Mouse (Mus musculus): ENCODE results near the gene Smlr1.

Smlr1 gene

DNA sequence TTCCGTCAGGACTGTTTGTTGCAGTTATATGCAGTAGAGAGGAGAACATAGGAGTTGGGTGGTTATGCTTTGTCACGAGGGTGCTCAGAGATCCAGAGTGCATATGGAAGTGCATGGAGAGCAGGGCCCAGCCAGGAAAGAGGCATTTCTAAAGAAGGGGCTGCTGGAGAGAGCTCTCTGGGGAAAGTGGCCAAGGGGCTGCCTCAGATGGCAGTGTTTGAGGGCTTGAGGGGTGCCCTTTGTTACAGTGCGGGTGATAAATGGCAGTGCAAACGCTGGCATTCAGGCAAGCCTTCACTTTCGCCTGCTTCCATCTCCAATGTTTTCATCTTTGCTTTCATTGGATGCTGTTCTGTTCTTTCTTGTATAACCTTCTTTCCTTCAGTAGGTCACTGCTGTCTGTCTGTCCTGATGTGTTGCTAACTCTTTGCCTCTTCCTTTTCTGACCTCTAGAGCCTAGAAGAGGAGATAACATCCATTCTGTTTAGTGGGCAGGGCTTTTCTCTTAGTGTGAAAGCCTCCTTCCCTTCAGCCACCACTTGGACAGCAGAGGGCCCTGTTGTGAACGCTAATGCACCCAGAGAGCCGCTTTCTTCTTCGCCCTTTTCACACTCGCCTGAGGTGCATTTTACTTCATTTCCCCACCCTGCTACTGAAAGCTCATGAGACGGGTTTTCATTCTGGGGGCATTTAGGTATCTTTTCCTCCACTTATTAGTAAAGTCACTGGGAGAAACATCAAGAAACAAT, 36.6 kb downstream of the Smlr1 start:
- DNase-seq (ENCODE audit: low spot score) = peak; percentile 22

DNA sequence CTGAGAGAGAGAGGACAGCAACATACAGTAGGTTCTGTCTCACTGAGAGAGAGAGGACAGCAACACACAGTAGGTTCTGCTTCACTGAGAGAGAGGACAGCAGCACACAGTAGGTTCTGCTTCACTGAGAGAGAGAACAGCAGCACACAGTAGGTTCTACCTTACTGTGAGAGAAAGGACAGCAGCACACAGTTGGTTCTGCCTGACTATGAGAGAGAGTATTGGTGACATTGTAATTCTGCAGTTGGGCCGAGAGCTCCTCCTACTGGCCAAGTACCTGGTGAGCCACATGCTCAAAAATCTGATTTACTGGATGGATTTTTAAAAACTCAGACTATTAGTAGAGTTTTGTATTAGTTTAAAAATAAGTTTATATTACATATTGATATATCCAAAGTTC, 47.6 kb downstream of the Smlr1 start:
- DNase-seq (ENCODE audit: low spot score) = peak; percentile 77

DNA sequence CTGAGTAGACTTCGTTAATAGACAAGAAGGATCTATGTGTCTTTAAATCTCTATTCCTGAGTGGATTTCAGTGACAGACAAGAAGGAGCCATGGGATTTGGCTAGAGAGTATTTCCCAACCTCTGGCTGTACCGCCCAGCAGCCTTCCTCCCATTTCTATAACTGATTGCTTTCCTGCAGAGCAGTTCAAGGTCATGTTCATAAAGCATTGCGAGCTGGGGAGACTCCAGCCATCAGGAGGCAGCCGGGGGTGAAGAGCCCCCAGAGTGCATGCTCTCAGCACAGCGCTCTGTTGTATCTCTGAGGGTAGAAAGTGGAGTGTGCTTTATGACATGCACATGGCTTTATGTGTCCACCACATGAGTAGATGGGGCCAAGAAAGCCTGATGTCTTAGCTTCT, 53.3 kb downstream of the Smlr1 start:
- DNase-seq (ENCODE audit: low spot score) = no peak

DNA sequence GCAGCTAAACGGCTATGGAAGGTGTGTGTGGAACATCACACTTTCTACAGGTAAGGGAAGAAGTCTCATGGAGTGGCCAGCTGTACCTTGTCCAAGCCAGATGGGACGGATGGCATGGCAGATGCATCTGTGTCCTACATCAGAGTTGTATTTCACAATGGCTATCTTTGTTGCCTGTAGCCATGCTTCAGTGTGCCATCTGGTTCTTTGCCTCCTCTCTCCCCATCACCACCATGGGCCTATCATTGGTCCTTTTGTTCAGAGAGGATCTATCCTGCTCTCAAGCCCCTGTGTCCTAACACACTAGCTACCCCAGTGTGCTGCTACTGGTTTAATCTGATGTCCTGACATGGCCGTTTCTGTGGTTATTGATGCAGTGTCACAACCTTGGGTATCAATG, 56.4 kb downstream of the Smlr1 start:
- no peak for DNase-seq (ENCODE audit: low spot score)

Measured in embryo, embryonic 10 days (tissue).